Mouse (Mus musculus): Measurements from ENCODE around the gene Xndc1. TPM values are rescaled to one million over a fixed set of nuclear protein-coding genes. Genes with fewer than 3 reads are reported as not detected.
A peak's percentile ranks its signal among the peaks of the same experiment; 100 is the strongest.
"Not testable (repeated sequence)": the region's sequence is repeated elsewhere in the genome, so short reads cannot be mapped to it uniquely, and the experiment has no call there.

Xndc1 gene
- 27.0 and 30.6 TPM in 2 replicates for polyA plus RNA-seq (2015; fragmentation: Nextera tagmentation; extraction: Ambion mirVana)

- Histone ChIP-seq H3K4me3 (replicated peaks) (peak within 1 kb of the TSS; percentile 79), H3K4me2 (peak within 1 kb of the TSS; percentile 69), H3K27me3 (replicated peaks) (no peaks in the 10 kb centered on the region), H3K9me3 (replicated peaks) (no peaks in the 10 kb centered on the region), H3K27ac (replicated peaks) (peak within 1 kb of the TSS; percentile 91), H3K36me3 (no peaks in the 10 kb centered on the region), H3K9ac (replicated peaks) (peak within 1 kb of the TSS; percentile 68), H3K4me1 (peaks cover 39% of the 10 kb centered on the region)
- WGBS = under 1% methylated on average over 56 of the region's 56 CpGs
- peak; percentile 99 for ATAC-seq (ENCODE audit: low FRiP score)
Observed at GRCm38 (mm10) chr7:102065046-102065891, at the start of gene Xndc1, which contains the start of the genes Rnf121 and Xntrpc. TSS of gene Xndc1 (plus strand) at chr7:102065511. TSS of gene Rnf121 (minus strand) at chr7:102065469. TSS of gene Xntrpc (plus strand) at chr7:102065713.

- Histone ChIP-seq H3K4me3 (replicated peaks) (no peak overlapping the region), H3K27me3 (replicated peaks) (no peaks in the 10 kb centered on the region), H3K4me1 (no peaks in the 10 kb centered on the region), H3K9me3 (replicated peaks) (no peaks in the 10 kb centered on the region), H3K36me3 (peaks cover 90% of the 10 kb centered on the region), H3K4me2 (no peak overlapping the region), H3K9ac (replicated peaks) (no peak overlapping the region), H3K27ac (replicated peaks) (no peak overlapping the region)
- 79% methylated on average over 4 of the region's 4 CpGs for WGBS
- ATAC-seq (ENCODE audit: low FRiP score) = no peak
Observed at GRCm38 (mm10) chr7:102016936-102017335, 48.4 kb upstream of the Xndc1 start.

- Histone ChIP-seq H3K4me2 (no peak overlapping the region), H3K36me3 (peaks cover 90% of the 10 kb centered on the region), H3K27me3 (replicated peaks) (no peaks in the 10 kb centered on the region), H3K4me3 (replicated peaks) (no peak overlapping the region), H3K9ac (replicated peaks) (no peak overlapping the region), H3K27ac (replicated peaks) (no peak overlapping the region), H3K9me3 (replicated peaks) (no peaks in the 10 kb centered on the region), H3K4me1 (no peaks in the 10 kb centered on the region)
- 89% methylated on average over 5 of the region's 5 CpGs for WGBS
- no peak for ATAC-seq (ENCODE audit: low FRiP score)
Observed at GRCm38 (mm10) chr7:102017452-102017851, 47.9 kb upstream of the Xndc1 start.

- peaks cover 90% of the 10 kb centered on the region for H3K36me3 ChIP-seq
- no peak for ATAC-seq (ENCODE audit: low FRiP score)
- no peaks in the 10 kb centered on the region for H3K4me1 ChIP-seq
- no peaks in the 10 kb centered on the region for H3K27me3 ChIP-seq (replicated peaks)
- no peak overlapping the region; the same call in 1 of the 2 replicates for H3K27ac ChIP-seq (replicated peaks)
- H3K9ac ChIP-seq (replicated peaks) = no peak overlapping the region
- H3K4me3 ChIP-seq (replicated peaks) = no peak overlapping the region
- WGBS = 85% methylated on average over 7 of the region's 7 CpGs
- no peak overlapping the region for H3K4me2 ChIP-seq
- H3K9me3 ChIP-seq (replicated peaks) = no peaks in the 10 kb centered on the region
Observed at GRCm38 (mm10) chr7:102018034-102018433, 47.3 kb upstream of the Xndc1 start.

- H3K4me3 ChIP-seq (replicated peaks) = no peak within 1 kb of the TSS
- H3K4me2 ChIP-seq = no peak within 1 kb of the TSS
- peaks cover 90% of the 10 kb centered on the region for H3K36me3 ChIP-seq
- H3K27me3 ChIP-seq (replicated peaks) = no peaks in the 10 kb centered on the region
- no peaks in the 10 kb centered on the region for H3K9me3 ChIP-seq (replicated peaks)
- H3K27ac ChIP-seq (replicated peaks) = peak within 1 kb of the TSS; percentile 20
- ATAC-seq (ENCODE audit: low FRiP score) = no peak
- WGBS = 91% methylated on average over 3 of the region's 3 CpGs
- H3K4me1 ChIP-seq = no peaks in the 10 kb centered on the region
- H3K9ac ChIP-seq (replicated peaks) = no peak within 1 kb of the TSS
Observed at GRCm38 (mm10) chr7:102018590-102018989, 46.7 kb upstream of the Xndc1 start, which contains the start of gene Il18bp. TSS of gene Il18bp (minus strand) at chr7:102018690.

GRCm38 (mm10) chr7:102019362-102019761 is 45.9 kb upstream of the Xndc1 start:
- Histone ChIP-seq H3K27ac (replicated peaks) (peak overlapping the region; percentile 20), H3K9ac (replicated peaks) (no peak overlapping the region), H3K4me2 (no peak overlapping the region), H3K36me3 (peaks cover 87% of the 10 kb centered on the region), H3K4me1 (no peaks in the 10 kb centered on the region), H3K27me3 (replicated peaks) (no peaks in the 10 kb centered on the region), H3K9me3 (replicated peaks) (no peaks in the 10 kb centered on the region), H3K4me3 (replicated peaks) (no peak overlapping the region)
- WGBS = 73% methylated on average over 3 of the region's 3 CpGs
- no peak for ATAC-seq (ENCODE audit: low FRiP score)

GRCm38 (mm10) chr7:102020934-102021333 is 44.4 kb upstream of the Xndc1 start:
- not testable (repeated sequence) for H3K27me3 ChIP-seq (replicated peaks); H3K27ac ChIP-seq (replicated peaks); H3K9me3 ChIP-seq (replicated peaks); H3K9ac ChIP-seq (replicated peaks); H3K4me1 ChIP-seq; H3K4me2 ChIP-seq; H3K4me3 ChIP-seq (replicated peaks)
- 0 out of 2 replicates have a peak, but pooled peaks have one; percentile 62 for ATAC-seq (ENCODE audit: low FRiP score)
- H3K36me3 ChIP-seq = peaks cover 75% of the 10 kb centered on the region
- WGBS = 75% methylated on average over 2 of the region's 2 CpGs

GRCm38 (mm10) chr7:102023821-102024220 is 41.5 kb upstream of the Xndc1 start:
- H3K9ac ChIP-seq (replicated peaks) = no peak overlapping the region
- no peaks in the 10 kb centered on the region for H3K9me3 ChIP-seq (replicated peaks)
- WGBS = 96% methylated on average over 9 of the region's 9 CpGs
- ATAC-seq (ENCODE audit: low FRiP score) = no peak
- H3K27me3 ChIP-seq (replicated peaks) = no peaks in the 10 kb centered on the region
- H3K4me3 ChIP-seq (replicated peaks) = no peak overlapping the region
- H3K4me2 ChIP-seq = no peak overlapping the region
- H3K27ac ChIP-seq (replicated peaks) = no peak overlapping the region
- no peaks in the 10 kb centered on the region for H3K4me1 ChIP-seq
- H3K36me3 ChIP-seq = peaks cover 63% of the 10 kb centered on the region

- 83% methylated on average over 2 of the region's 2 CpGs for WGBS
- Histone ChIP-seq H3K4me2 (no peak overlapping the region), H3K9ac (replicated peaks) (no peak overlapping the region), H3K4me3 (replicated peaks) (no peak overlapping the region), H3K9me3 (replicated peaks) (no peaks in the 10 kb centered on the region), H3K27ac (replicated peaks) (no peak overlapping the region), H3K4me1 (no peaks in the 10 kb centered on the region), H3K36me3 (peaks cover 61% of the 10 kb centered on the region), H3K27me3 (replicated peaks) (no peaks in the 10 kb centered on the region)
- no peak for ATAC-seq (ENCODE audit: low FRiP score)
Observed at GRCm38 (mm10) chr7:102025187-102026119, 39.9 kb upstream of the Xndc1 start.

- no peak overlapping the region for H3K27ac ChIP-seq (replicated peaks)
- 96% methylated on average over 1 of the region's 1 CpGs for WGBS
Observed at GRCm38 (mm10) chr7:102034904-102035303, 30.4 kb upstream of the Xndc1 start.

GRCm38 (mm10) chr7:102035534-102035933 is 29.8 kb upstream of the Xndc1 start:
- no peaks in the 10 kb centered on the region for H3K4me1 ChIP-seq
- no peak for ATAC-seq (ENCODE audit: low FRiP score)
- whole genome bisulfite sequencing = 95% methylated on average over 2 of the region's 2 CpGs
- H3K36me3 ChIP-seq = peaks cover 95% of the 10 kb centered on the region
- no peaks in the 10 kb centered on the region for H3K9me3 ChIP-seq (replicated peaks)
- no peak overlapping the region for H3K9ac ChIP-seq (replicated peaks)
- H3K4me2 ChIP-seq = no peak overlapping the region
- no peak overlapping the region for H3K27ac ChIP-seq (replicated peaks)
- no peak overlapping the region for H3K4me3 ChIP-seq (replicated peaks)
- H3K27me3 ChIP-seq (replicated peaks) = no peaks in the 10 kb centered on the region

More at GRCm38 (mm10) chr7:102034904-102035303, 30.4 kb upstream of the Xndc1 start:
- H3K9me3 ChIP-seq (replicated peaks) = no peaks in the 10 kb centered on the region
- no peak for ATAC-seq (ENCODE audit: low FRiP score)
- H3K4me3 ChIP-seq (replicated peaks) = no peak overlapping the region
- no peak overlapping the region for H3K4me2 ChIP-seq
- H3K27me3 ChIP-seq (replicated peaks) = no peaks in the 10 kb centered on the region
- peaks cover 93% of the 10 kb centered on the region for H3K36me3 ChIP-seq
- no peak overlapping the region for H3K9ac ChIP-seq (replicated peaks)
- no peaks in the 10 kb centered on the region for H3K4me1 ChIP-seq

All from neural tube, embryonic 15.5 days (tissue).